Mouse (Mus musculus): ENCODE results near the gene Nt5c. TPM values are rescaled to one million over a fixed set of nuclear protein-coding genes. Genes with fewer than 3 reads are reported as not detected.
A peak's percentile ranks its signal among the peaks of the same experiment; 100 is the strongest.

Gene Nt5c
- total and polyA plus RNA-seq, 3 experiments: 99.3 to 102 TPM; not detected in 1

DNA sequence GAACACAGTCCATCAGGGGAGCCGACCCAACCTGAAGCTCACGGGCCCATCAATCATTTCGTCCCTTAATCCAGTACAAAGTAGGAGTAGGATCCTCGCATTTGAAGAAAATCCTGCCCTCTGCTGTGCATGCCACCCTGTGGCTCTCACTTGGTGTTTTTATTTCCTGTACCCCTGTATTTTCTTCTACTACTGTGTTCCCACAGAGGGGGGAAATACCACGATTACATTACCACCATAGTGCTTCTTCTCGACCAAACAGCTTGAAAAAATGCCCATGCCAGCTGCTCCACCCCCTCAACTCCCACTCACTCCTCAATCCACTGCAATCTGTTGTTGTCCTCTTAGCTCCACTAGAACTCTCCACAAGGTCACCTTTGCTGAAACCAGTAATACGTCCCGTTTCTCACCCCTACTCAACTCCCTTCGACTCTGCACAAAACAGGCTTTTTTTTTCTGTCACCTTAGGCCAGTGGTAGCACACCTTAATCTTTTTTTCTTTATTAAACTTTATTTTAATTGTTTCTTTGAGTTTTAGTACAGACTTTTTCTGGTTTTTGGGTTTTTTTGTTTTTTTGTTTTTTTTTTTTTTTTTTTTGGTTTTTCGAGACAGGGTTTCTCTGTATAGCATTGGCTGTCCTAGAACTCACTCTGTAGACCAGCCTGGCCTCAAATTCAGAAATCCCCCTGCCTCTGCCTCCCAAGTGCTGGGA is 45.4 kb upstream of the Nt5c start:
- peak; percentile 77 for DNase-seq (ENCODE audit: low read depth, low spot score)
- H3K27ac ChIP-seq (ENCODE audit: control insufficient read depth, low read depth, low read length): peak overlapping the region; percentile 92
- peaks cover 9 to 27% of the 10 kb centered on the region in 2 experiments for H3K4me1 ChIP-seq (ENCODE audit: control insufficient read depth in 1 of 2, insufficient read depth in 2 of 2, low read length in 2 of 2)
- peak overlapping the region; percentile 80 for H3K9ac ChIP-seq (ENCODE audit: control insufficient read depth, low read depth, low read length, poor library complexity, severe bottlenecking)
- H3K36me3 ChIP-seq (ENCODE audit: control insufficient read depth in 1 of 2, insufficient read depth in 2 of 2, low read length in 2 of 2): peaks cover 26 to 37% of the 10 kb centered on the region in 2 experiments
- no peaks in the 10 kb centered on the region for H3K9me3 ChIP-seq (replicated peaks; ENCODE audit: insufficient read depth, low read length)
- peaks cover 0 to under 1% of the 10 kb centered on the region in 2 experiments; a peak in 2 of 4 replicates for H3K27me3 ChIP-seq (ENCODE audit: control insufficient read depth in 1 of 2, insufficient read depth in 2 of 2, low read length in 2 of 2)
- no peak for TF ChIP-seq JUND (IDR thresholded peaks at IDR 0.05; ENCODE audit: low read depth, low read length)
- peak; percentile 11; the same call in 1 of the 2 replicates for TF ChIP-seq TBP (IDR thresholded peaks at IDR 0.05; ENCODE audit: low read depth, low read length)
- TF ChIP-seq ETS1 (IDR thresholded peaks at IDR 0.05; ENCODE audit: low read depth, low read length): no peak
- peak; percentile 84 for TF ChIP-seq ZNF384 (IDR thresholded peaks at IDR 0.05; ENCODE audit: low read depth, low read length)
- peak in 1 of 3 experiments; percentile 7; a peak in 1 of 6 replicates for TF ChIP-seq CTCF (IDR thresholded peaks at IDR 0.05 in 2 of 3, conservative IDR thresholded peaks at IDR 0.05 in 1 of 3; ENCODE audit: control insufficient read depth in 1 of 3, insufficient read depth in 1 of 3, low read depth in 2 of 3, low read length in 3 of 3, poor library complexity in 1 of 3, severe bottlenecking in 1 of 3)
- H3K4me3 ChIP-seq (ENCODE audit: control insufficient read depth in 1 of 2, insufficient read depth in 1 of 2, low read depth in 2 of 2, low read length in 2 of 2): peak overlapping the region; percentile 51 to 62
- H3K79me2 ChIP-seq (ENCODE audit: control insufficient read depth, insufficient read depth, low read length, poor library complexity): peaks cover 40% of the 10 kb centered on the region

DNA sequence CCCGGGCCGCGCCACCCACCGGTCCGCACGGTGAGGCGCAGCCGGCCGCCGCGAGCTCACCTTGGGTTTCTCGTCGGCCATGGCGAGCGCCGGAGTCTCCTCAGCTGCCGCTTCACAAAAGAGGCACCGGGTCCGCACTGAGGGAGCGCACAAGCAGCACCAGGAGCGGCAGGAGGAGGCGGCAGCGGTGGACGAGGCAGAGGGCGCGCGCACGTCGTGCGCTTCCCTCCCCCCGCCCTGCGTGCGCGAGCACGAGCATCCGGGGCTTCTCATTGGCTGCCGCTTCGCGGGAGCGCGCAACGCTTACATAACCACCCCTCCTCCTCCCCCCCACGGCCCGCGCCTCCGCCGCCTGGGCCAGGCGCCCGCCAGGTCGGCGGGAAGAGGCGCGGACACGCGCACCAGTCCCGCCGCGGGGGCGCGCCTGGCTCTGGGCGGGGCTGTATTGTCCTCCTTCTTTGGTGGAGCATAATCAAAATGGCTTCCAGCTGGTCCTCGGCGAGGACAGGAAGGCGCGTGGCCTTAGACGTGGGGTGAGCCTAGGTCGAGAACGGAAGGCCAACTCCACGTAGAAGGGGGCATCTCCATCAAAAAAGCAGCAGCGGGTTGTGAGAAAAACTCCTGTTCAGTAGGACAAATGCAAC is 44.5 kb upstream of the Nt5c start, which contains the start of gene Sumo2:
Gene Sumo2 (minus strand): TSS at position 239 of the 644 bp plus-strand sequence.
- H3K4me3 ChIP-seq (ENCODE audit: control insufficient read depth in 1 of 2, insufficient read depth in 1 of 2, low read depth in 2 of 2, low read length in 2 of 2): peak within 1 kb of the TSS; percentile 89 to 94
- peaks cover 48% of the 10 kb centered on the region for H3K79me2 ChIP-seq (ENCODE audit: control insufficient read depth, insufficient read depth, low read length, poor library complexity)
- TF ChIP-seq MYB (IDR thresholded peaks at IDR 0.05; ENCODE audit: low read depth, low read length): no peak
- no peak for TF ChIP-seq TAL1 (IDR thresholded peaks at IDR 0.05; ENCODE audit: low read length)
- peak; percentile 88 for TF ChIP-seq MAX (IDR thresholded peaks at IDR 0.05; ENCODE audit: low read length)
- TF ChIP-seq MAZ (IDR thresholded peaks at IDR 0.05; ENCODE audit: low read depth, low read length): peak; percentile 99
- TF ChIP-seq GABPA (IDR thresholded peaks at IDR 0.05; ENCODE audit: low read depth, low read length): no peak
- no peak; the same call in 1 of the 2 replicates for TF ChIP-seq POLR2AphosphoS5 (IDR thresholded peaks at IDR 0.05; ENCODE audit: borderline replicate concordance, low read depth, low read length)
- TF ChIP-seq USF1 (IDR thresholded peaks at IDR 0.05; ENCODE audit: low read depth, low read length): no peak
- TF ChIP-seq NELFE (IDR thresholded peaks at IDR 0.05; ENCODE audit: low read depth, low read length): peak; percentile 87
- peak; percentile 82 to 87 for TF ChIP-seq POLR2A (IDR thresholded peaks at IDR 0.05; ENCODE audit: control insufficient read depth in 1 of 2, insufficient read depth in 1 of 2, low read depth in 1 of 2, low read length in 2 of 2, poor library complexity in 1 of 2)
- TF ChIP-seq MAFK (IDR thresholded peaks at IDR 0.05; ENCODE audit: borderline replicate concordance, low read depth, low read length): no peak
- no peak for TF ChIP-seq CHD2 (IDR thresholded peaks at IDR 0.05; ENCODE audit: low read length)
- TF ChIP-seq SMC3 (IDR thresholded peaks at IDR 0.05; ENCODE audit: low read depth, low read length): no peak
- TF ChIP-seq E2F4 (IDR thresholded peaks at IDR 0.05; ENCODE audit: borderline replicate concordance, low read depth, low read length): peak; percentile 87
- peak; percentile 79; the same call in 1 of the 2 replicates for TF ChIP-seq MYC (IDR thresholded peaks at IDR 0.05; ENCODE audit: low read depth, low read length)
- TF ChIP-seq BHLHE40 (IDR thresholded peaks at IDR 0.05; ENCODE audit: borderline replicate concordance, low read depth, low read length): no peak
- TF ChIP-seq TBP (IDR thresholded peaks at IDR 0.05; ENCODE audit: low read depth, low read length): peak; percentile 66
- TF ChIP-seq ZNF384 (IDR thresholded peaks at IDR 0.05; ENCODE audit: low read depth, low read length): no peak
- TF ChIP-seq MEF2A (IDR thresholded peaks at IDR 0.05; ENCODE audit: extremely low read depth, insufficient replicate concordance, low read depth, low read length, poor library complexity, severe bottlenecking): no peak
- TF ChIP-seq EP300 (IDR thresholded peaks at IDR 0.05; ENCODE audit: low read depth in 1 of 2, low read length in 2 of 2): no peak; a peak in 1 of 4 replicates
- TF ChIP-seq ZC3H11A (IDR thresholded peaks at IDR 0.05; ENCODE audit: low read depth, low read length): no peak
- TF ChIP-seq HCFC1 (IDR thresholded peaks at IDR 0.05; ENCODE audit: low read depth, low read length): peak; percentile 76
- TF ChIP-seq KAT2A (conservative IDR thresholded peaks at IDR 0.05; ENCODE audit: low read depth, low read length): no peak; the same call in 1 of the 2 replicates
- TF ChIP-seq ELF1 (IDR thresholded peaks at IDR 0.05; ENCODE audit: low read depth, low read length): 0 out of 2 replicates have a peak, but pooled peaks have one; percentile 38
- no peak for TF ChIP-seq RCOR1 (IDR thresholded peaks at IDR 0.05; ENCODE audit: low read depth, low read length)
- no peak for TF ChIP-seq CTCF (IDR thresholded peaks at IDR 0.05 in 2 of 3, conservative IDR thresholded peaks at IDR 0.05 in 1 of 3; ENCODE audit: control insufficient read depth in 1 of 3, insufficient read depth in 1 of 3, low read depth in 2 of 3, low read length in 3 of 3, poor library complexity in 1 of 3, severe bottlenecking in 1 of 3)
- TF ChIP-seq POLR2AphosphoS2 (IDR thresholded peaks at IDR 0.05; ENCODE audit: low read length): peak; percentile 77; the same call in 1 of the 2 replicates
- TF ChIP-seq JUND (IDR thresholded peaks at IDR 0.05; ENCODE audit: low read depth, low read length): no peak

More for the DNA sequence above, 44.5 kb upstream of the Nt5c start, which contains the start of gene Sumo2:
- Histone ChIP-seq H3K4me1 (ENCODE audit: control insufficient read depth in 1 of 2, insufficient read depth in 2 of 2, low read length in 2 of 2) (peaks cover 9 to 27% of the 10 kb centered on the region in 2 experiments), H3K36me3 (ENCODE audit: control insufficient read depth in 1 of 2, insufficient read depth in 2 of 2, low read length in 2 of 2) (peaks cover 33 to 45% of the 10 kb centered on the region in 2 experiments), H3K9me3 (replicated peaks; ENCODE audit: insufficient read depth, low read length) (no peaks in the 10 kb centered on the region), H3K9ac (ENCODE audit: control insufficient read depth, low read depth, low read length, poor library complexity, severe bottlenecking) (peak within 1 kb of the TSS; percentile 81), H3K27ac (ENCODE audit: control insufficient read depth, low read depth, low read length) (peak within 1 kb of the TSS; percentile 92), H3K27me3 (ENCODE audit: control insufficient read depth in 1 of 2, insufficient read depth in 2 of 2, low read length in 2 of 2) (no peaks in the 10 kb centered on the region)
- DNase-seq (ENCODE audit: low read depth, low spot score): peak; percentile 99

Data from MEL (cell line).